Mouse (Mus musculus) cerebellum, adult 11 months (tissue): Measurements from ENCODE around the gene Zdhhc14.
A peak's percentile ranks its signal among the peaks of the same experiment; 100 is the strongest.

Source experiments
- DNase-seq: peaks from one replicate; pipeline ENCODE4 v3.0.0; 2022

Gene Zdhhc14

DNA sequence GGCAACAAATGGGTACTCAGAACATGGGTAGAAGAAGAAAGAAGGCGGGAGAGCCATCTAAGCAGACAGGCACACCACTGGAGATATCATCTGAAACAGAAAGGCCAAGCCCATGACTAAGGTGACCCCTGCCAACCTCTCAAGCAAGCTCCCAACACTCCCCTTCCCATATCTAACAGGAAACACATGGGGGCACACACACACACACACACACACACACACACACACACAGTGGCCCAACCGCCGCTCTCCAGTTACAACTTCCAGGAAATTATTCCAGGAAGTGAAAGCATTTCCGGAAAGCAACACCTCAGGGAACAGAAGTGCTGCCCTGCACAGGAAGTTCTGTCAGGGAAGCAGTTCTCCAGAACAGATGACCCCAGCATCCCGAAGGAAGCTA is 301.9 kb downstream of the Zdhhc14 start:
- DNase-seq, result no peak

DNA sequence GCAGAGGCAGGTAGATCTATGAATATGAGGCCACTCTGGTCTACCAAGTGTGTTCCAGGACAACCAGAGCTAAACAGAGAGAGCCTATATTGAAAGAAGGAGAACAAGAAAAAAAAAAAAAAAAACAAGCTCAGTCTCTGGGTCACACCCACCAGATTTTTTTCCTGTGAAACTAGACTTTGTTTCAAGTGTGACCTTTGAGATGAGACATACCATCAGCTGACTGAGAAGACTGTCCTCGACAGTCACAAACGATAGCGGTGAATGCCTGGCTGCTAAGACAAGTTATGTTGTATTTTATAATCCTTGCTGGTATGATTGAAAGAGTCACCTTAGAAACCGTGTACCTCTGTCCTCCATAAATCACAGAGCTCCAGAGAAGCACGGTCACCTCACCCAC is 303.0 kb downstream of the Zdhhc14 start:
- no peak for DNase-seq

DNA sequence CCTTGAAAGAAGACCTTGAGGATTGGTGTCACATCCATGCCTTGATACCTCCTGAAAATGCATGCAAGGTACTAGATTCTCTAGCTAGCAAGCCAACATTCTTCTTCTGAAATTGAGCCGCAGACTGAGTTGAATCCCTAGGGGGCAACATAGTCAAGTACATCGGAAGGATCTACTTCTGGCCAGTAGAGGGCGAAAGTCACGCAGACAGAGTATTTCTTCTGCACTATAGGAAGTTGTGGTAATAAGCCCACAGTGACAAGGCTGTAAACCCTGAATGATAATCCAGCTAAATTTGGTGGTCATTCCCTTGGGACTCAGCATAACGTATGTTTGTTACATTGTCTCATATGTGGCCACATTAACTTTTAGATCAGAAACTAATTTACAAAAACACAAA is 303.5 kb downstream of the Zdhhc14 start:
- peak; percentile 62 for DNase-seq

DNA sequence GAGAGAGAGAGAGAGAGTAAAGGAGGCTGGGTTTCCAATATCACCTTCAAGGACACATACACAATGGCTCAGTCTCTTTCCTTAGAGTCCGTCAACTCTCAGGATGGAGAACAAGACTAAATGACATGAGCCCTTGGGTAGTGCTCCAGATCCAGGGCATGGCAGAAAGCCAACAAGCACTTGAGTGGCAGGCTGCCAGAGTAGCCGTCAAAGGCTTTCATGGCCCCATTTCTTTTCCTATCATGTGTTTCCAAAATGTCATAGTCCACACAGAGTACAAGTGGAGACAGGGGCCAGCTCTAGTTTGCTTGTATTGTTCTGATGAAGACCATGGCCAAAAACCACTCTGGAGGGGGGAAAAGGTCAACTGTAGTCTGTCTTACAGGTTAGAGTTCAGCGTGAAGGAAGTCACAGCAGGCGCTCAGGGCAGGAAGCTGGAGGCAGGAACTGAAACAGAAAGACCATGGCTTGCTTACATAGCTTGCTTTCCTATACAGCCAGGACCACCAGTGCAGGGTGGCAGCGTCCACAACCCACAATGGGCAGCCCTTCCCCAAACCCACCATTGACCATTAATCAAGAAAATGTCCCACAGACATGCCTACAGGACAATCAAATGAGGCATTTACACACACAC is 304.9 kb downstream of the Zdhhc14 start:
- peak; percentile 23 for DNase-seq

DNA sequence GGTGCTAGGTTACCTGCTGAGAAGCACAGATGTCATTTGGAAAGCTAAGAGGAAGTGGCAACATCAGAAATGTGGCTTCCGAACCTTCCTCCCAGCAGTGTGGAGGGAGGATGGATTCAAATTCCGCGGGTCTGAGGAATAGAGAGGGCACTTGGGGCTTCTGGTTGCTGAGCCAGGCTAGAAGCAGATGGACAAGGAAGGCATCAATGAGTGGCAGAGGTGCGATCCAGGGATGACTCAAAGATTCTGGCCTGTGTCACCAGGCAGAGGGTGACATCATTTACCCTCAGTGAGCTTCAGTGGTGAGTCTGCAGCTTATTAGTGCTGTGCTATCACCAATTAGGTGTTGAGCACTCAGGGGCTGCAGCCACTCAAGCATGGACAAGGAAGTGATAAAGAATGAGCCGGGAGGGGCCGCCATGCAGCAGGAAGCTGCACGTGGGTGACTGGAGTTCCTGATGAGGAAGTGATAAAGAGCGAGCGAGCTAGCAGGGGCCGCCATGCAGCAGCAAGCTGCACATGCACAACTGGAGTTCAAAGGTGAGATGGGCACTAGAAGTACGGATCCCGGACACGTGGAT is 306.0 kb downstream of the Zdhhc14 start:
- DNase-seq, result peak; percentile 32

DNA sequence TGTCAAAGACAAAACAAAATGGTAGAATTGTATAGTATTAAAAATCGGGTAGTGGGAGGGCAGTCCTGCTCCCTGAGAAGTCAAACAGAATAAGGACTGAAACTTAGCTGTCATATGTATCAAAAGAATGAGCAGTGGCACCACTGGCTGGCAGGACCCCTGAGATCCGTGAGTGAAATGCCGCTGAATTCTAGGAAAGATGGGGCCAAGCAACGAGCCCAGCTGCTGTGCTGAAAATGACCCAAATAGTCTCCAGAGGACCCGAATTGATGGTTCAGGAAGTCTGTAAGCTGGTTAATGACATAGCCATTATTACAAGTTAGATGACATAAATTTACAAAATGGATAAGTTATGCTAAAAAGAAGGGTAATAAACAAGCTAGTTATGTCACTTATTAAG is 306.5 kb downstream of the Zdhhc14 start:
- no peak for DNase-seq

DNA sequence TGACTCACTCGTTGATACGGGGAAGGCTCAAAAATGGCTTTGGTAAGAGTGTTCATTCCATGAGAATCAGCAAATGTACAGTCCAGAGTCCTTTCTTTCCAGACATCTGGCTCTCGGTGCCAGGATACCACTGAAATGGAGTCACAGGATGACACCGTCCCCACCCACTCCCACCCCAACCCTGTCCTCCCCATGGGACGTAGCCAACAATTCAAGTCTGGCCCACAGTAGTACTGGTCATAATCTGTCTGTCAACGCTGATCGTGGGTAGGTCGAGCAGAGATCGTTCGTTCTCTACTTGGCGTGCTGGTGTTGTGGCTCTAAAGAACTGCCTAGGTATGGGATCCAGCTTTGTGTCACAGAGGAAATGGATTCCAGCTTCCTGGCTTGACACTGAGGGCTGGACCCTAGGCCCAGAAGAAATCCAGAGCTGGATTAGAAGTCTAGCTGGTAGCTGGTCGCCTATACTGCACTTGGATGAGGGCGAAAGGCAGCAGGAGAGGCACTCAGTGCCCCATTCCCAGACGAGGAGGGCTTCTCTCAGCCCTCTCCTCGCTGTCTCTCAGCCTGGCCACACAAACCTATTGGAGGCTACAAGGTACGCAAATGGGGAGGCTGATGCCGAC is 307.2 kb downstream of the Zdhhc14 start:
- no peak for DNase-seq

DNA sequence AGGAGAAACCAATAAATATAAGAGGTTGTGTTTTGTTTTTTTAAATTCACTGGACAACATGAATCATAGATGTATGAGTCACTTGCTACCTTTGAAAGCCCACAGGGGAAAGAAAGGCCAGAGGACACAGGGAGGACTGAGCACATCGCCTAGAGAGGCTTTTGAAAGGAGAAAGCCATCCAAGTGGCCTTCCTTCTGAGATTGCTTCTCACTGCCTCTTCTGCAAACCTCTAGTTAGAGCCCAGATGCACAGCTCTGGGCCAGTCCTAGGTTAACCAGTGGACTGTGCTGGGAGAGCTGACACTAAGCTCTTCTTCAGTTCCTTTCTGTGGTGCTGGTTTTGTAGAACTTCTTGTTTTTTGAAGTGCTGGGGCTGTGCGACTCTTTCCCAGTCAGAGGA is 307.9 kb downstream of the Zdhhc14 start:
- DNase-seq, result no peak

DNA sequence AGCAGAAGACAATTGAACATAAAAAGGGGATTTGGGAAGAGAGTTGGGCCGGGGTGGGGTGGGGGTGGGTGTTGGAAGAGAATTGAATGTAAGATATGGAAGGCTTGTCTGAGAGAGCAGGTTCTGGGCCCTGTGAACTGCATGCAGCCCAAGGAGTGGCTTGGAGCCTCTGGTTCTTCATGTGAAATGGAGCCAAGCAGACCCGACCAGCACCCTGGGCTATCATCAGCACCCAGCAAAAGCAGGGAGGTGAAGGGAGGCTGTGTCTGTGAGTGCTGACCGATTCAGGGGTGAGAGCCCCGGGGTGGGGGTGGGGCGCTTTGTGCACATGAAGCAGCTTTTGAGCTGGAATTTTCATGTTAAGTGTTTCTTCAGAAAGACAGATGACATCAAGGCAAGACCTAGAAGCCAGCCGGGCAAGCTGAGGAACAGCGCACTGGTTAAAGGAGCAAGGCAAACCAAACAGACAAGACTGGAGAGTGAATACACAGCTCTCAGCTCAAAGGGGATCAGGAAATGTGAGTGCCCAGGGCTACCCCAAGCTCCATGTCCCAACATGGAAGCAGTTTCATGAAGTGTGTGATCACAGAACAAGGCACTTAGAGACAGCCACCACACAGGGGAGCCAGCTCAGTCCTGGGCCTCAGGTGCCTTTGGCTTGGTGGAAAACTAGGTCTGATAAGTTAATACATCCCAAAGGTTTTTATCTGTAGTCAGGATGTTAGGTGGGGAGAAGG is 308.6 kb downstream of the Zdhhc14 start:
- no peak for DNase-seq

DNA sequence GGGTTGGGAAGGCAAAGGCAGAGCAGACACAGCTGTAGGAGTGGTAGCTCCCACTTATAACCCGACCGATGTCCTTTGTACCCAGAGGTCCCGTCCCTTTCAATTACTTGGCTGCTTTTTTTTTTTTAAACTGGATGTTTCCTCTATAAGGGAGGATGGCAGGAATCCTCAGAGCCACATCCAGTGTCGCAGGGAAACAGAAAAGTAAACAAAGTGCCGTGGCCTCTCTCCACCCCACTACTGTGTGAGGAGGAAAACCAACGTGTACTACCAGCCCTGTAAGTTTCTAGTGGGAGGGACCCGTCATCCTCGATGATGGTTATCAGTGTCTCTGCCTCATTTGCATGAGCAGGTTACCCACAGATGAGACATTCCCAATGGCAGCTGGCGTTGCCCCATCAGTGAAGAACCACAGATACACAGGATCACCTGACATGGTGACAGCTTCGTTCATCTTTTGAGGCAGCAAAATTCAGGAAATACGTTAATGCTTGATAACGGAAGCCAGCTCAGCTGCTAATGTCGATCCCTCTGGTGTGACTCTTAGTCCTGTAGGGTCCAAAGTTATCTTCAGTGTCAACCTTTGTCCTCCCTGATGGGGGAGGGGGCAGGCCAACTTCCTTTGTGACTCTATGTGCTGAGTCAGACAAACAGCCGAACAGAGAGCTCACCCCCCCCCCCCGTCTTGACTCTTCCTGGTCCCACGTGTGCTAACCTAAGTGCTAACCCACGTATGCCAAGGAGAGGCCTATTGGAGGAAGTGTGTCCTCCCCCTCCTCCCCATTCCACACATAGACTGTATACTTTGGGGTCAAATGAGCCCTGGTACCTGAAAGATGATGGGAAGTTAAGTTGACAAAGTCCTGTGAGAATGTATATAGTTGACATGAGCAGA is 309.7 kb downstream of the Zdhhc14 start:
- DNase-seq, result no peak

DNA sequence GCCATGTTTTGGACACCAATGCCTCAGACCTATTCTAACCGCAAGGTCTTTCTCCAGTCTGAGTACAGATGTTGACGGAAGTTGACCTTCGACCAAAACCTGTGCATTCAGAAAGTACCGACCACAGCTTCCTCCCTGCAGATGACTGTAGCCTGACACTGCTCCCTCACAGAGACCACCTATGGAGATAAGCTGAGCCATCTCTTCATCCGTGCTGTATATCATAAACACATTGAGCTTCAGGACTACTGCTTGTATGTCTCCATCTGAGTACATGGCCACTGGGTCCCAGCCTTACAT is 310.2 kb downstream of the Zdhhc14 start:
- no peak for DNase-seq
